Mouse (Mus musculus) naive thymus-derived CD4-positive, alpha-beta T cell, adult 2 months (primary cell): ENCODE data around the gene Svopl.

ENCODE experiments used
- DNase-seq: peaks from one replicate; pipeline ENCODE4 v3.0.0-alpha.2; 2011; ENCODE audit warnings: low read depth

Gene Svopl

DNA sequence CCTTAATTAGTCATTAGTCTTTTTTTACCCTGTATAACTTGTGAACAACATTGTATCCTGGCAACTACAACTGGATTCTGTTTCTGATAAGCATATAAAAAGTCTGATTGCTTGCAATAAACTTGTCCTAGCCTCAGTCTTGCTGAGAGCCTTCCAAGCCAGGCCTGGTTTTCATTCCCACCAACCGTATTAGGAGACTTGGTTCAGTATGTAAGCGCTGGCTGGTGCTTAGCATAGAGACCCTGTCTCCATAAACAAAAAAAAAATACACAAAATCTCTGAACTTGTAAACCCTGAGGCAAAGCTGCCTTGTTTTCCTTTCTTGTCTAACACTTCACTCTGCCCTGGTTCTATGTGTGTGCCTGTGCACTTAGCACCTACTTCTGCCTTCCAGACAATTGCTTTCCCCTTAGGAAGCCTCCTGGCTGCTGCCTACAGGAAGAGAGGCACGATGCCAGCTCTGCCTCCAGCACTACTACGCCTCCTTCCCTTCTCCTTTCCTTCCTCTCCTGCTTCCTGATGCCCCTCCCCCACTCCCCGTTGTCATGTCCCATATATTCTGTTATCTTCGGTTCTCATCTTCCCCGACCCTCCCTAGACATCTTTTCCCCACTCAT lies 14.8 kb downstream of the Svopl start:
- no peak for DNase-seq

DNA sequence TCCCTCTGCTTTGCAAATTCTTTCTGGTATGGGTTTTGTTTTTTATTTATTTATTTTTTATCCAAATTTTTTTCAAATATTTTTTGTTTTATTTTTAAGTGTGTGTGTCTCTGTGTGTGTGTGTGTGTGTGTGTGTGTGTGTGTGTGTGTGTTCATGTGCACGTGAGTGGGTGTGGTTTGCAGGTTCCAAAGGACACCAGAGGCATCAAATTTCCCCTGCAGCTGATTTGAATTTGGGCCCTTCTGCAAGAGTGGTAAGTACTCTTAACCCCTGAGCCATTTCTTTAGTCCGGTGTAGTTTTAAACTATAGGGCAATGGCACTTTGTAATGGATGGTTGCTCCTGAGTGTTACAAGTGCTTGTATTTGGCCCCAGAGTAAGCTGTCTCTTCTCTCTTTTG lies 18.6 kb downstream of the Svopl start:
- no peak for DNase-seq

DNA sequence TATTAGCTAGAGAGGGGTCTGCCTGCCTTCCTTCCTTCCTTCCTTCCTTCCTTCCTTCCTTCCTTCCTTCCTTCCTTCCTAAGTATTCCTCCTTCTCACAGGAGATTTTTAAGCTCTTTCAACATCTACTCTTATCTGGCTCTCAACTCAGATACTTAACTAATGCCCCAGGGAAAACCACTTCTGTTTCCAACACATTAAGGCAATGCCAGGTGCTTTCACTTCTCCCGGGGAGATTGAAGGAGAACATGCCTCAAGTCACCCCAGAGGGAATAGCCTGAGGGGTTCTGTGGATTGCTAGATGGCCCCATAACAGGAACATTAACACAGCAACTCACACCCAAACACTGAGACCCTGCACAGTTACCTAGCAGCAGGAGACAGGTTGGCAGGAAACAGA lies 19.0 kb downstream of the Svopl start:
- no peak for DNase-seq

DNA sequence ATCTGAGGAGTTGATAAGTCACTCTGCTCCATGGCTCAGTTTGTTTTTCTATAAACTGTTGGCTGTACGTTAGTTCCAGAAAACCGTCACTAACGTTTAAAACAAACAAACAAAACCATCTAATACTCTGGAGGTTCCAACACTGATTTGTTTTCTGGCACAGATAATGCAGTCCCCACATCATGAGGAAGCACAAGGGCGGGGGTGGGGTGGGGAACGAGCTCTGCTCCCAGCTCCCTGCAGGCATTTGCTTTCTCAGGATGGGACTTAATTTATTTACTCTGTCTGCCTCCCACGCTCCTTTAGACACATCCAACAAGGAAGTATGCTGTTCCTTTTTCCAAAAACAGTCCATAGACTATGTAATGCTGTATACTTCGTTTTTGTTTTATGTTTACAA lies 23.5 kb downstream of the Svopl start:
- DNase-seq, result no peak

DNA sequence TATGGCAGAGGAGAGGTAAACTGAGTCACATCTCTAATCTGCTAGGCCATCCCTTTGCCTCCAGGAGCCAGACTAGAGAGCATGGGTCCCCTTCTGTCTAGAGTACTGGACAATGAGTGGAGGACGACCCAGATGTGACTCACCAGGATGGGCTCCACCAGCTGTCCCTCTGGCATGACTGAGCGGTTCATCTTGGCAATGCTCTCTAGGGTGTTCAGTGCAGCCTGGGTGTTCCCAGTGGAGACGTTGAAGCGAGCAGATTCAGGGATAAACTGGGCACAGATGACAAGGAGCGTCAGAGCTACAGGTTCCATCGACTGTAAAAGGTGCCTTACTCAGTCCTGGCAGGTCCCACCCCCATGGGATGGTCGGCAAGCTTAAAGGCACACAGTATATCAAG lies 25.4 kb downstream of the Svopl start:
- no peak for DNase-seq

DNA sequence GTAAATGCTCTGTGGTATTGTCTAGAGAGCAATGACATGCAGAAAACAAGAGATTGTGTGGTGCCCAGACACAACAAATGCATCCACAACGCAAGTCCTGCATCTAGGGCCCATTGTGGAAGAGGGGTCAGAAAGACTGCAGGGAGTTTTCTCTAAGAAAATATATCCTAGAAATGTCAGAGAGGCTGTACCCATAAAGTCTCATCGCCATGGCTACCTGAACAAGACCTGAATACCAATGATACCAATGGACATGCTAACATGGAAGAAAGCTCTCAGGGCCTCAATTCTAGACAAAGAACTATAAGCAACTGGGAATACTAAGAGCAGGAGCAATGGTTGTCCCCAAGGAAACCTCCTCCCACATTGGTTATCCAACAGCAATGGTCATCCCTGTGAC lies 34.0 kb downstream of the Svopl start:
- no peak for DNase-seq

DNA sequence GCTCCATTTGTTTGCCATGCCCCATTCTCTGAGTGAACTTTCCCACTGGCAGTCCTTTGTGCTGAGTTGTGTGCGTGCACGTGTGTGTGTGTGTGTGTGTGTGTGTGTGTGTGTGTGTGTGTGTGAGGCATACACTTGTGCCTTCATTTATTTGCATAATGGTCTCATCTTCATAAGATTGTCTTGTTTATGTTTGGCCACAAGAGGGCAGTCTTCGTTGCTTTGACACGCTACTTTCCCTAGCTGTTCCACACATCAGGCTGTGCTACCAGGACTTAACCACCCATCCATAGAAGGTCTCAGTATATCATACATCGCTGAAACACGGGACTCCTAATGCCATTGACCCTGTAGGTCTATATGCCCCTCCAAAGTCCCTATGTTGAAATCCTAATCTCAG lies 39.3 kb downstream of the Svopl start:
- DNase-seq, result peak; percentile 59

DNA sequence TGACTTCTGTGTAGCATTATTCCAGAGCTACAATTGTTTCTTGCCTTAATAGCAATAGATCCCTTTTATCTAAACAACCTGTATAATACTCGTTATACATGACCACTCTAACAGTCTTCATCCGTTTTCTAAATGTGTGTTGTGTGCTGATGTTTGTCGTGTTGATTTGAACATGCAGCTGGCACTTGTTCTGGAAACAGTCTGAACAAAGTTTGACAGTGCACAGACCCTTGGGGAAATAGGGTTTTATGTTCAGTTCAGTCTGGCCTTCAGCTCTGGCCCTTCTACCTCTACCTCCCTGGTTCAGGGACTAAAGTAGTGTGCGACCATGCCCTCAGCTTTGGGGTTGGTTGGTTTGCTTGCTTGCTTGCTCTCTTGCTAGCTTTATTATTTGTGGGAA lies 79.4 kb downstream of the Svopl start:
- DNase-seq, result no peak

DNA sequence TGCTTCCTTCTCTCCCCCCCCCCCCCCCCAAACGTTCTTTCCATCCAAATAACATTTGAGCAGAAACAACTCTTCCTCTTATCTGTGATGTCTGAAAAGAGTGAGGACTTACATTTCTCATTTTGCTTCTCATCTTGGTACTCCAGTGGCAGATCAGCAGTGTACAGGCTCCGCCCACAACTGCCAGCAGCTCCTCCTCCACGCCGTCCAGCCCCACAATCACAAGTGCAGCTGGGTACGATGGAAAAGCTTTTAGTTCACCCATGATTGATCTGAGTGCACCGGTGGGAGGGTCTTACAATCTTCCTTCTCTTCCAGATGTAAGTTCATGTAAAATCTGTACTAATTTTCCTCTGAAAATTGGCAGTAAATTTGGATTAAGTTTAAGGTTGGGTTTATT lies 95.5 kb downstream of the Svopl start:
- DNase-seq, result no peak

DNA sequence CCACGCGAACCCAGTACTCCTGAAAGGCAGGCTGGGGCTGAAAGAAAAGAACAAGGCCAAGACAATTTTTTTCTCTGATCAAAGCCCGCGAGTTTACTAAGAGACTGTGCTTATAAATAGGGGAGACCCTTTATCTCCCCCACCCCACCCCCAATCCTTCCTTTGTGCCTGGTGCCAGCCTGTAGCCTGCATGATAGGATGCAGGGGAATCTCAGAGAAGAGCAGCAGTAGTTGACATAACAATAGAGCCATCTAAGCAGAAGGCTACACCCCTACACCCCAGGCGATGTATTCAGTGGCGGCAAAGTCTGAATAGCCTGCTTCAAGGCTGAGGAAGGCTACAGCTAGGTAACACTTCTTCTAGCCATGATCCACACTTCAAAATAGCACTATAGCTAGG lies 110.3 kb downstream of the Svopl start:
- DNase-seq, result no peak
